Mouse (Mus musculus) midbrain, embryonic 12.5 days (tissue): Measurements from ENCODE around the gene Prrx2. TPM values are rescaled to one million over a fixed set of nuclear protein-coding genes. Genes with fewer than 3 reads are reported as not detected.
"Not testable (repeated sequence)": the region's sequence is repeated elsewhere in the genome, so short reads cannot be mapped to it uniquely, and the experiment has no call there.

Source experiments
- ATAC-seq: fragments of 200-750 bp; cut with Nextera tagmentation; 2 replicates; pipeline ENCODE4 v1.8.0; 2017; ENCODE audit warnings: low read depth, moderate TSS enrichment, moderate library complexity; ENCODE audit not compliant: low FRiP score
- H3K27ac ChIP-seq: fragments of 300-500 bp; sonication (generic); replicated peaks from 2 replicates; pipeline ENCODE4 v1.5.1; 2016; ENCODE audit warnings: mild to moderate bottlenecking
- H3K27me3 ChIP-seq: fragments of 300-500 bp; sonication (generic); 2 replicates; pipeline ENCODE4 v1.6.1; 2016; ENCODE audit warnings: mild to moderate bottlenecking
- H3K36me3 ChIP-seq: fragments of 300-500 bp; sonication (generic); 2 replicates; pipeline ENCODE4 v1.6.1; 2016
- H3K4me1 ChIP-seq: fragments of 300-500 bp; sonication (generic); 2 replicates; pipeline ENCODE4 v1.6.1; 2016
- H3K4me2 ChIP-seq: fragments of 300-500 bp; sonication (generic); replicated peaks from 2 replicates; pipeline ENCODE4 v1.6.1; 2016; ENCODE audit warnings: mild to moderate bottlenecking, moderate library complexity
- H3K4me3 ChIP-seq: fragments of 300-500 bp; sonication (generic); 2 replicates; pipeline ENCODE4 v1.5.1; 2016; ENCODE audit warnings: mild to moderate bottlenecking
- H3K9ac ChIP-seq: fragments of 300-500 bp; sonication (generic); replicated peaks from 2 replicates; pipeline ENCODE4 v1.6.1; 2016; ENCODE audit warnings: mild to moderate bottlenecking, moderate library complexity
- H3K9me3 ChIP-seq: fragments of 300-500 bp; sonication (generic); 2 replicates; pipeline ENCODE4 v1.6.1; 2016; ENCODE audit warnings: mild to moderate bottlenecking
- WGBS: fragments of 180-500 bp; shearing (Covaris S2); methylation state at CpG from one replicate; pipeline ENCODE4 v1.1.7; 2016; 5-methylcytosine and 5-hydroxymethylcytosine counted together
- polyA plus RNA-seq: library from polyadenylated mRNA; unstranded; fragments of >200 nt; fragmentation: Nextera tagmentation; extraction: Ambion mirVana; gene quantifications from 2 replicates; pipeline ENCODE4 v1.2.1, GENCODE M21; 2016

Prrx2 gene
- polyA plus RNA-seq, 1 experiment from 2014 or later: 24.9 TPM

GRCm38 (mm10) chr2:30902256-30902655, 67.5 kb downstream of the Prrx2 start:
- ATAC-seq: no peak
- Histone ChIP-seq H3K36me3 (no peaks in the 10 kb centered on the region), H3K4me1 (peaks cover 15% of the 10 kb centered on the region), H3K27ac (no peak overlapping the region), H3K4me3 (peak overlapping the region; percentile 38), H3K9ac (peak overlapping the region; percentile 57), H3K27me3 (peaks cover 14% of the 10 kb centered on the region), H3K9me3 (no peaks in the 10 kb centered on the region), H3K4me2 (peak overlapping the region; percentile 63)
- 37% methylated on average over 8 of the region's 8 CpGs for WGBS

GRCm38 (mm10) chr2:30902726-30903722, 68.3 kb downstream of the Prrx2 start:
- H3K36me3 ChIP-seq: no peaks in the 10 kb centered on the region
- peak overlapping the region; percentile 57 for H3K9ac ChIP-seq
- peak overlapping the region; percentile 63 for H3K4me2 ChIP-seq
- no peak overlapping the region for H3K27ac ChIP-seq
- peak overlapping the region; percentile 38 for H3K4me3 ChIP-seq
- H3K4me1 ChIP-seq: peaks cover 15% of the 10 kb centered on the region
- ATAC-seq: peak; percentile 41; the same call in 1 of the 2 replicates
- WGBS: 10% methylated on average over 36 of the region's 37 CpGs
- H3K9me3 ChIP-seq: no peaks in the 10 kb centered on the region
- peaks cover 14% of the 10 kb centered on the region for H3K27me3 ChIP-seq

GRCm38 (mm10) chr2:30904231-30904630, 69.5 kb downstream of the Prrx2 start:
- no peak for ATAC-seq
- Histone ChIP-seq H3K27me3 (peaks cover 14% of the 10 kb centered on the region), H3K36me3 (no peaks in the 10 kb centered on the region), H3K4me2 (no peak overlapping the region), H3K27ac (no peak overlapping the region), H3K4me3 (no peak overlapping the region), H3K9ac (no peak overlapping the region), H3K9me3 (no peaks in the 10 kb centered on the region), H3K4me1 (peaks cover 15% of the 10 kb centered on the region)
- WGBS: 88% methylated on average over 6 of the region's 6 CpGs

GRCm38 (mm10) chr2:30904991-30905390, 70.2 kb downstream of the Prrx2 start:
- ATAC-seq: no peak
- Histone ChIP-seq H3K4me3 (no peak overlapping the region), H3K27me3 (peaks cover 14% of the 10 kb centered on the region), H3K4me2 (no peak overlapping the region), H3K27ac (no peak overlapping the region), H3K36me3 (no peaks in the 10 kb centered on the region), H3K4me1 (peaks cover 15% of the 10 kb centered on the region), H3K9ac (no peak overlapping the region), H3K9me3 (no peaks in the 10 kb centered on the region)
- 92% methylated on average over 7 of the region's 7 CpGs for WGBS

DNA sequence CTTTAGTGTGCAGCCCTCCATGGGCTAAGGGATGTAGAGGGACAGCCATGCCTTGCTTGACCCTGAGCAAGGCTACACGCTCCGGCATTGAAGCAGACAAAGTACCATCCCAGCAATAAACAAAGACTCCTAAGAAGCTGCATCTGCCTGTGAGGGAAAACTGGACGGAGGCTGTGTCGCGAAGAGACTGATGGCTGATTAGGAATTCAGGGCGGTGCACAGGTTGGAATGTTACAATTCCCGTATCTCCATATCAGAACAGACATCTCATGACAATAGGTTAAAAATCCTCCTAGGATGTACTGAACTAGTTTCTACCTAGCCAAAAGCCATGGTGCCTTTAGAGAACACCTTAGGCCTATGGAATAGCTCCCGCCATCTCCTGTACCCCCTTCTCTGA, 71.1 kb downstream of the Prrx2 start:
- H3K36me3 ChIP-seq: no peaks in the 10 kb centered on the region
- peaks cover 15% of the 10 kb centered on the region for H3K4me1 ChIP-seq
- 81% methylated on average over 8 of the region's 8 CpGs for WGBS
- H3K9ac ChIP-seq: no peak overlapping the region
- peaks cover 14% of the 10 kb centered on the region for H3K27me3 ChIP-seq
- H3K9me3 ChIP-seq: no peaks in the 10 kb centered on the region
- ATAC-seq: no peak
- no peak overlapping the region for H3K4me2 ChIP-seq
- no peak overlapping the region for H3K4me3 ChIP-seq
- H3K27ac ChIP-seq: no peak overlapping the region

GRCm38 (mm10) chr2:30906641-30907040, 71.9 kb downstream of the Prrx2 start:
- Histone ChIP-seq H3K9ac (no peak overlapping the region), H3K36me3 (no peaks in the 10 kb centered on the region), H3K27ac (no peak overlapping the region), H3K4me3 (no peak overlapping the region), H3K4me2 (no peak overlapping the region), H3K9me3 (no peaks in the 10 kb centered on the region), H3K27me3 (peaks cover 10% of the 10 kb centered on the region), H3K4me1 (peaks cover 15% of the 10 kb centered on the region)
- ATAC-seq: no peak
- WGBS: 65% methylated on average over 4 of the region's 4 CpGs

DNA sequence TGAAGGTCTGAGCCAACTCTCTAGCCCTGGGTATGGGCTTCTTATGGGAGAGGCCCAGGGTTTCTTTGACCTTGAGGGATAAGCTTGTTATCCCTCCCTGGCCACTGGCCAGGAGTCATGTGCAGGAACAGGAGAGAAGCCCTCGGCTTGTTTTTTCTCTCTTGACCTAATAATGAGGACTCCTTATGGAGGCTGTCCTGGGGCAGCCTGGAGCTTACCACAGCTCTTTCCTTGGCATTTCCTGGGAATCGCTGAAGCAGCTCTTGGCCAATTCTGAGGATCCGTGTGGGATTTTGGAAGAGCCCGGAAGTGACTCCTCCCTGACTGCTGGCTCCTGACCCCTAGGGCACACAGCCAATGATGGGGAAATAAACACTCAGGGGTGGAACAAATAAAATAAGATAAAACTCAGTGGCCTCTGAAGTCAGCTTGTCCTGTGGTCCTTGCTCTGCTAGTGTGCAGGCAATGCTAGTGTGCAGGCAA, 77.6 kb downstream of the Prrx2 start:
- Histone ChIP-seq H3K4me3 (no peak overlapping the region), H3K36me3 (no peaks in the 10 kb centered on the region), H3K4me1 (no peaks in the 10 kb centered on the region), H3K9ac (no peak overlapping the region), H3K4me2 (no peak overlapping the region), H3K27me3 (no peaks in the 10 kb centered on the region), H3K9me3 (no peaks in the 10 kb centered on the region), H3K27ac (no peak overlapping the region)
- WGBS: 61% methylated on average over 4 of the region's 4 CpGs
- ATAC-seq: no peak

DNA sequence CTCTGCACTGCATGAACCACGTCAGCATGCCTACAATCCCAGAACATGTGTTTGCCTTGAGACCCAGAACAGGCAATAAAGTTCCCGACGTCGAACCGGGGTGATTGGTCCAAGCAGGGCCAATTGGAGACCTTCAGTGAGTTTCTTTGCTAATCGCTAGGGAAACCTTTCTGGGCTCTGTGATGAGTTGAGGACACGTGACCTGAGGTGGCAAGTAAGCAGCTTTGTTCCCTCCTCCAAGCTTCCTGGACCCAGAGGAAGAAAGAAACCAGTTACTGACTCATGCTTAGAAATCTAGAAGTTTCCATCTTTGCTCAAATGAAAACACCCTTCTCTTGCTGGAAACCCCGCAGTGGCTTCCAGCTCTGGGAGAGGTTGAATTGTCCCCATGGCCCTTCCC, 78.2 kb downstream of the Prrx2 start:
- no peak for ATAC-seq
- 85% methylated on average over 8 of the region's 8 CpGs for WGBS

GRCm38 (mm10) chr2:30914836-30915235, 80.1 kb downstream of the Prrx2 start:
- Histone ChIP-seq H3K27ac (no peak overlapping the region), H3K36me3 (no peaks in the 10 kb centered on the region), H3K4me1 (no peaks in the 10 kb centered on the region), H3K4me2 (no peak overlapping the region), H3K9me3 (no peaks in the 10 kb centered on the region), H3K27me3 (no peaks in the 10 kb centered on the region), H3K9ac (no peak overlapping the region), H3K4me3 (no peak overlapping the region)
- WGBS: 44% methylated on average over 3 of the region's 3 CpGs
- ATAC-seq: no peak

More for the DNA sequence above, 78.2 kb downstream of the Prrx2 start:
- H3K4me3 ChIP-seq: no peak overlapping the region
- H3K9me3 ChIP-seq: no peaks in the 10 kb centered on the region
- no peak overlapping the region for H3K27ac ChIP-seq
- H3K27me3 ChIP-seq: no peaks in the 10 kb centered on the region
- no peak overlapping the region for H3K4me2 ChIP-seq
- no peaks in the 10 kb centered on the region for H3K4me1 ChIP-seq
- no peak overlapping the region for H3K9ac ChIP-seq
- H3K36me3 ChIP-seq: no peaks in the 10 kb centered on the region

DNA sequence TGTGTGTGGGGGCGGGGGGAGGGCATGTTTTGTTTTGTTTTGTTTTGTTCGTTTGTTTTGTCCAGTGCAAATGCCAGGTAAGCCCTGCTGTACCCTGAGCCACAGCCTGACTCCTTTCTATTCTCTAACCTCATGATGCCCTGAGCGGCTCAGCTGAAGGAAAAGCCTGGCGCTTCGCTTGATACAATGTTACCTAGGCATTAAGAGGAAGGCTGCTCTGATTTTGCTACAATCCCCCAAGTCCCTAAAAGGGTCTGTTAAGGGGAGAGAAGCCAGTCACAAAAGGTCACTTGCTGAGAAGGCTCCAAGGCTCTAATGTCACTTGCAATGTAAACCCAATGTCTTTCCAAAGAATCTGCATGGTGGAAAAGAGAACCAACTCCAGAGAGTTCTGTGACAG, 80.6 kb downstream of the Prrx2 start:
- H3K9ac ChIP-seq: no peak overlapping the region
- WGBS: 68% methylated on average over 5 of the region's 5 CpGs

GRCm38 (mm10) chr2:30915933-30916332, 81.2 kb downstream of the Prrx2 start:
- not testable (repeated sequence) for H3K9me3 ChIP-seq, H3K9ac ChIP-seq, H3K27me3 ChIP-seq, H3K4me1 ChIP-seq, H3K4me2 ChIP-seq, H3K4me3 ChIP-seq, H3K27ac ChIP-seq, H3K36me3 ChIP-seq, ATAC-seq
- 75% methylated on average over 6 of the region's 6 CpGs for WGBS

More for the DNA sequence above, 80.6 kb downstream of the Prrx2 start:
- no peaks in the 10 kb centered on the region for H3K27me3 ChIP-seq
- no peak for ATAC-seq
- H3K9me3 ChIP-seq: no peaks in the 10 kb centered on the region
- no peak overlapping the region for H3K4me2 ChIP-seq
- H3K36me3 ChIP-seq: no peaks in the 10 kb centered on the region
- H3K4me3 ChIP-seq: no peak overlapping the region
- H3K4me1 ChIP-seq: no peaks in the 10 kb centered on the region
- no peak overlapping the region for H3K27ac ChIP-seq

DNA sequence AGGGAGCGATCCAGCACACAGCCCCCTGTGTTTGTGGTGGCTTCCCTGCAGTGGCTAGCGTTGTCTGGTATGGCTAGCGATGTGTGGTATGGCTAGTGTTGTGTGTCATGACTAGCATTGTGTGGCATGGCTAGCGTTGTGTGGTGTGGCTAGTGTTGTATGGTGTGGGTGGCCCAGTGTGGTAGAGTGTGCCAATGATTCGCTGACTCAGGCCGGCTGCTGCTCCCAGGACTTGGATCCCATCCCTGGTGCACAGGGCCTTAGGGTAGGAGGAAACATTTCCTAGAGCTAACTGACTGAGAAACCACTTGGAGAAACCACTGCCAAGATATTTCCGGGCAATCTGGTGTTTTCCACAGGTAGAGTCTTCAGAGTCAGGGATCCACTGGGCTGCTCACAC, 82.9 kb downstream of the Prrx2 start:
- 91% methylated on average over 7 of the region's 7 CpGs for WGBS
- no peak for ATAC-seq
- H3K27me3 ChIP-seq: no peaks in the 10 kb centered on the region
- no peak overlapping the region for H3K27ac ChIP-seq
- H3K9ac ChIP-seq: no peak overlapping the region
- H3K9me3 ChIP-seq: no peaks in the 10 kb centered on the region
- no peaks in the 10 kb centered on the region for H3K4me1 ChIP-seq
- H3K4me3 ChIP-seq: no peak overlapping the region
- no peaks in the 10 kb centered on the region for H3K36me3 ChIP-seq
- no peak overlapping the region for H3K4me2 ChIP-seq
